Mouse (Mus musculus) lung, embryonic 14.5 days (tissue): ENCODE data around the gene Cdh23. TPM values are rescaled to one million over a fixed set of nuclear protein-coding genes. Genes with fewer than 3 reads are reported as not detected.

Experiments used
- ATAC-seq: fragments of 200-750 bp; cut with Nextera tagmentation; 2 replicates; pipeline ENCODE4 v1.8.0; 2017; ENCODE audit warnings: mild to moderate bottlenecking, moderate TSS enrichment, moderate library complexity; ENCODE audit not compliant: insufficient read depth
- DNase-seq: peaks from one replicate; pipeline ENCODE4 v3.0.0-alpha.2; 2015
- H3K27ac ChIP-seq: fragments of 300-500 bp; sonication (generic); 2 replicates; pipeline ENCODE4 v1.5.1; 2014; ENCODE audit warnings: low read depth, mild to moderate bottlenecking, moderate library complexity
- H3K27me3 ChIP-seq: fragments of 300-500 bp; sonication (generic); 2 replicates; pipeline ENCODE4 v1.6.1; 2014; ENCODE audit warnings: low read length, control low read depth; ENCODE audit not compliant: insufficient read depth
- H3K36me3 ChIP-seq: fragments of 300-500 bp; sonication (generic); 2 replicates; pipeline ENCODE4 v1.6.1; 2014; ENCODE audit warnings: control low read depth; ENCODE audit not compliant: insufficient read depth
- H3K4me1 ChIP-seq: fragments of 300-500 bp; sonication (generic); 2 replicates; pipeline ENCODE4 v1.6.1; 2014; ENCODE audit warnings: antibody characterized with exemption, control low read depth; ENCODE audit not compliant: insufficient read depth
- H3K4me2 ChIP-seq: fragments of 300-500 bp; sonication (generic); 2 replicates; pipeline ENCODE4 v1.6.1; 2014; ENCODE audit warnings: mild to moderate bottlenecking
- H3K4me3 ChIP-seq: fragments of 300-500 bp; sonication (generic); 2 replicates; pipeline ENCODE4 v1.5.1; 2014; ENCODE audit warnings: low read depth, low read length
- H3K9ac ChIP-seq: fragments of 300-500 bp; sonication (generic); 2 replicates; pipeline ENCODE4 v1.6.1; 2014
- H3K9me3 ChIP-seq: fragments of 300-500 bp; sonication (generic); 2 replicates; pipeline ENCODE4 v1.6.1; 2016; ENCODE audit warnings: low read depth, low read length, control low read depth
- CTCF ChIP-seq: IDR thresholded peaks from 2 replicates; pipeline ENCODE4 v1.5.1; 2016; ENCODE audit warnings: antibody characterized with exemption, low read depth
- WGBS: fragments of 180-500 bp; shearing (Covaris S2); extraction: QIAGEN DNeasy Blood & Tissue Kit; methylation state at CpG from one replicate; pipeline ENCODE4 v1.1.7; 2014; 5-methylcytosine and 5-hydroxymethylcytosine counted together
- polyA plus RNA-seq: library from polyadenylated mRNA; unstranded; fragments of >200 nt; fragmentation: Nextera tagmentation; extraction: Ambion mirVana; gene quantifications from 2 replicates; pipeline ENCODE4 v1.2.1, GENCODE M21; 2014

Gene Cdh23
- polyA plus RNA-seq, 1 experiment from 2014 or later: 0.26 TPM

DNA sequence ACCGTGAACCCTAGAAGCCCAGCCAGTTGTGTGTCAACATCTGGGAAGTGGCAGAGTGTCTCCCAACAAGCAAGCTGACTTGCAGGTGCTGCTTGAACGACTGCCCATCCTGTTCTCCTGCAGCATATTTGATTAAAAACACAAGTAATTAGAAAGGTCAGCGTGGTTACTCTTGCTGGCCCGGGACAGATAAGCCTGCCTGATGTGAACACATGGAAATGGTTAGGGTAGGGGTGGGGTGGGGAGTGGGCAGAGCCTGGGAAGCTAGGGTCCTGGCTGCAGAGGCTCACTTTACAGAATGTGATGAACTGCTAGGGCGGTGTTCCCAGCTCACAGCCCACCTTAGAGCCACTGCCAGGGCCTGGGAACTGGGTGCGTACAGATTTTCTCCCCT is 322.8 kb downstream of the Cdh23 start:
- no peak for DNase-seq
- Histone ChIP-seq H3K27ac (0 out of 2 replicates have a peak overlapping the region, but pooled peaks have one; percentile 30), H3K9me3 (no peaks in the 10 kb centered on the region), H3K4me1 (no peaks in the 10 kb centered on the region), H3K36me3 (no peaks in the 10 kb centered on the region), H3K9ac (no peak overlapping the region), H3K27me3 (no peaks in the 10 kb centered on the region), H3K4me3 (no peak overlapping the region), H3K4me2 (no peak overlapping the region)
- 28% methylated on average over 6 of the region's 6 CpGs for WGBS
- no peak for ATAC-seq
- no peak for TF ChIP-seq CTCF

- no peak overlapping the region for H3K27ac ChIP-seq
- no peak overlapping the region for H3K4me2 ChIP-seq
- ATAC-seq: no peak
- H3K4me1 ChIP-seq: no peaks in the 10 kb centered on the region
- no peak for DNase-seq
- H3K27me3 ChIP-seq: no peaks in the 10 kb centered on the region
- no peak for TF ChIP-seq CTCF
- 65% methylated on average over 5 of the region's 5 CpGs for WGBS
- H3K4me3 ChIP-seq: no peak overlapping the region
- H3K9me3 ChIP-seq: no peaks in the 10 kb centered on the region
- no peak overlapping the region for H3K9ac ChIP-seq
- no peaks in the 10 kb centered on the region for H3K36me3 ChIP-seq
Observed at GRCm38 (mm10) chr10:60371596-60372386, 324.5 kb downstream of the Cdh23 start.

DNA sequence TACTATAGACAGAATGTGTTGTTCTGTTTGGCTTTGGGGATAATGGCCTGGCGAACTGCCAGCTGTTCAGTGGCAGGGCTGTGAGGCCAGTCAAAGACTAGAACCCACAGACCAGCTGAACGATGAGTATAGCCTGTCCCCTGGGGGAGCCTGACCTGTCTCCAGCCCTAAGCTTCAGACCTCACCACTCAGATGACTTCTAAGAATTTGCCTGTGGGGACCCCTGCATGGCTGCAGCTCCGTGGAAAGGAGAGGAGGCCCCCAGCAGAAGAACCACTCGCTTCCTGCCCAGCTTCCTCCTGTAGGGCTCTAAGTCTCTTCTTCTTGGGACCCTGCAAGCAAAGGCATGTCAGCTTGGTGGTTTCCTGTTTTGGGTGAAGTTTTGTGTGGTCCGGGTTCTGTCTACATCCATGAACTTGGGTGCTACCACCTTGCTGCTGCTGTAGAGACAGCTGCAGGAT is 325.7 kb downstream of the Cdh23 start:
- H3K4me3 ChIP-seq: no peak overlapping the region
- no peak overlapping the region for H3K4me2 ChIP-seq
- H3K4me1 ChIP-seq: no peaks in the 10 kb centered on the region
- no peak for TF ChIP-seq CTCF
- peak; percentile 47; the same call in 1 of the 2 replicates for ATAC-seq
- WGBS: 68% methylated on average over 5 of the region's 5 CpGs
- H3K9ac ChIP-seq: no peak overlapping the region
- no peaks in the 10 kb centered on the region for H3K9me3 ChIP-seq
- 0 out of 2 replicates have a peak overlapping the region, but pooled peaks have one; percentile 2 for H3K27ac ChIP-seq
- DNase-seq: peak; percentile 73
- H3K36me3 ChIP-seq: no peaks in the 10 kb centered on the region
- H3K27me3 ChIP-seq: no peaks in the 10 kb centered on the region

GRCm38 (mm10) chr10:60370098-60370497 is 326.2 kb downstream of the Cdh23 start:
- TF ChIP-seq CTCF: no peak
- Histone ChIP-seq H3K4me2 (no peak overlapping the region), H3K36me3 (no peaks in the 10 kb centered on the region), H3K9ac (no peak overlapping the region), H3K27ac (no peak overlapping the region), H3K4me1 (no peaks in the 10 kb centered on the region), H3K4me3 (no peak overlapping the region), H3K9me3 (no peaks in the 10 kb centered on the region), H3K27me3 (no peaks in the 10 kb centered on the region)
- no peak for DNase-seq
- WGBS: 65% methylated on average over 2 of the region's 2 CpGs
- ATAC-seq: no peak

GRCm38 (mm10) chr10:60369405-60369804 is 326.9 kb downstream of the Cdh23 start:
- H3K4me1 ChIP-seq: no peaks in the 10 kb centered on the region
- no peaks in the 10 kb centered on the region for H3K27me3 ChIP-seq
- no peak for TF ChIP-seq CTCF
- ATAC-seq: no peak
- no peak overlapping the region for H3K27ac ChIP-seq
- WGBS: 78% methylated on average over 6 of the region's 6 CpGs
- no peaks in the 10 kb centered on the region for H3K36me3 ChIP-seq
- no peak overlapping the region for H3K9ac ChIP-seq
- no peak overlapping the region for H3K4me3 ChIP-seq
- no peaks in the 10 kb centered on the region for H3K9me3 ChIP-seq
- DNase-seq: no peak
- no peak overlapping the region for H3K4me2 ChIP-seq

DNA sequence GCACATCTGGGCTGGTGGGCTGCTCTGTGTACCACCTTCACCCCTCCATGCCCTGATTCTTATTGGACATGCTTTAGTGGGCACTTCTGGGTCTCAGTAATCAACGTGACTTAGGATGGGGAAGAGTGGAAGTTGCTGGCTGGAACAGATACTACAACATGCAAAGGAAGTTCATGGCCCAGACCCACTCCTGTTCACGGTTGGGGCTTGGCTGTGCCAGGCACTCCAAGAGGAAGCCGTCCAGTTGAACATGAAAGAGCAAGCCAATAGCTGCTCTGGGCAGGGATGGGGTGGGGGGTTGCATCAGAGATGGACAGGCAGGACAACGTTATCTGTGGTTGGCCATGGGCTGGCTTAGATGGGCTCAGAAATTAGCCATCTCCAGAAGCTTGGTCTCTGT is 328.4 kb downstream of the Cdh23 start:
- ATAC-seq (no peak), DNase-seq (no peak)
- Histone ChIP-seq H3K4me2 (no peak overlapping the region), H3K4me3 (no peak overlapping the region), H3K27me3 (no peaks in the 10 kb centered on the region), H3K27ac (no peak overlapping the region), H3K4me1 (no peaks in the 10 kb centered on the region), H3K36me3 (no peaks in the 10 kb centered on the region), H3K9me3 (no peaks in the 10 kb centered on the region), H3K9ac (no peak overlapping the region)
- no peak for TF ChIP-seq CTCF
- 57% methylated on average over 4 of the region's 4 CpGs for WGBS

- Histone ChIP-seq H3K9ac (no peak overlapping the region), H3K27ac (no peak overlapping the region), H3K9me3 (no peaks in the 10 kb centered on the region), H3K27me3 (no peaks in the 10 kb centered on the region), H3K4me1 (no peaks in the 10 kb centered on the region), H3K36me3 (no peaks in the 10 kb centered on the region), H3K4me2 (no peak overlapping the region), H3K4me3 (no peak overlapping the region)
- no peak for ATAC-seq
- WGBS: 68% methylated on average over 2 of the region's 2 CpGs
- TF ChIP-seq CTCF: no peak
- no peak for DNase-seq
Observed at GRCm38 (mm10) chr10:60367145-60367544, 329.1 kb downstream of the Cdh23 start.
